Mouse (Mus musculus) right cerebral cortex, postnatal 10 days (tissue): Measurements from ENCODE around the gene Timm8b.
"Not testable (repeated sequence)": the region's sequence is repeated elsewhere in the genome, so short reads cannot be mapped to it uniquely, and the experiment has no call there.

Experiments
- DNase-seq, 2 experiments: peaks; one replicate each; pipeline ENCODE4 v3.0.0; 2021; ENCODE audit warnings: low spot score in 2 of 2

The Timm8b gene

DNA sequence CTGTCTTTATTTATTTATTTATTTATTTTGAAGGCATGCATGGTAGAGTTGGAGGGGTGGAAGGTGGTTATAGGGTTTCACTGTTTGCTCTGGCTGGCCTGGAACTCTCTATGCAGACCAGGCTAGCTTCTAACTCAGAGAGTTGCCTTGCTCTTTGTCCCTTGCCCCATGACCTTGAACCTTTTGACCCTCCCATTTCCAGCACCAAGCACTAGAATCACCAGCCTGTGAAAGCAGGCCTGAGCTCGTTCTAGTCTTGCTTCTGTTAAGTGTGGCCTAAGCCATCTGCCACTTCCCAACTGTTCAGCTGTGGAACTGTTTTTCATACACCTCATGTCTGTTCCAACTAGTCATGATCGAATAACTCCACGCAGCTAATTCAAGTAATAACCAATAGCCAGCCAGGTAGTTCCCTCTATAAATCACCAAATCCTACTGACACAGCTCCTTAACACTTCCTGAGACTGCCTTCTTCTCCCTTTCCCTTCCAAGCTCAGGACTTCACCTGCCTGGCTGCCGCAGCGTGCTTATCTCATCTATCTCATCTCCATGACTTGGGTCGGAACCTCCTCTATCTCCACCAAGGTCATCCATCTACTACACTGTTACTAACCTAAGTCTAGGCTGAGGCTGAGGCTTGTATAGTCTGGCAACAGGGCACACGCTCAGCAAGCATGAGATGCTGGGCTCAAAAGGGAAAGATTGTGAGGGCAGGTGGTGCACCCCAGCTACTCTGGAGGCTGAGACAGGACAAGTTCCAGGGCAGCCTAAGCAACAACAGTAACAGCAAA lies 1.5 kb upstream of the Timm8b start:
- DNase-seq, result no peak

DNA sequence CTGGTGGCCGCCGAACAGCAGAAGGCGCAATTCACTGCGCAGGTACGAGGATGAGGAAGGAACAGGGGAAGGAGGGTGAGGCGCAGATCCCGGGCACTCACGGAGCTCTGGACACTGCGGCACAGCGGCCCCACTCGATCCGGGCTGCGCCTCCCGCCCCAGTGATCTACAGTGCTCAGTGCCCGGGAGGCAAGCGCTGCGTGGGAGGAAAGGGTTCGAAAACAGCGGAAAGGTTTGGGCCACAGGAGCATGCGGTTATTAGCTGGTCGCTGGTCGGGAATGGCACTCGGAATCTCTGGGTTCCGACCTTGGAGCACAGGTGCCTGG lies 251 bp downstream of the Timm8b start:
- DNase-seq, result no peak

GRCm38 (mm10) chr9:50604338-50604737 lies 628 bp downstream of the Timm8b start:
- DNase-seq, result no peak

DNA sequence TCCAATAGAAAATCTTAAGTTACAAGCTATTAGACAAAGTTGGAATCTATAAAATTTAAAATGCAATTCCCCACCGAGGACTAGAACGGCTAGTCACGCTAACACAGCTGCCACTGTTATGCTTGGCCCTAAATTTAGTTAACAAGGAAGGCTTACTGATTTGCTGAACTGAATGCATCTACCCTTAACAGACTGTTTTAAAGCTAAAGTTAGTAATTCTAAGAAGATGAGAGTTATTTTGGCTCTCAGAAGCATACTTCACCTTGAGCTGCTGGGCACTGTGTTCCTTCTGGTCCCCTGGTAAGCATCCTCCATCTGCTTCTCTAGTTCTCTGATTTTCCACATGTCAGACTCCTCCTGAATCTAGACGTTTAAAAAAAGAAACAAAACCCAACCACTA lies 8.4 kb downstream of the Timm8b start:
- peak in 1 of 2 experiments; percentile 40 for DNase-seq

- no peak for DNase-seq
These were observed 12.5 kb downstream of the Timm8b start for GRCm38 (mm10) chr9:50616161-50616560.

- peak; percentile 92 to 93 for DNase-seq
These were observed 13.3 kb downstream of the Timm8b start, which contains the start of the genes Pih1d2 and Nkapd1 for GRCm38 (mm10) chr9:50616766-50617603. Gene Pih1d2, plus strand, starts transcription at chr9:50617321. Gene Nkapd1, minus strand, starts transcription at chr9:50617464.

GRCm38 (mm10) chr9:50617794-50618330 lies 14.2 kb downstream of the Timm8b start:
- DNase-seq, result no peak

- not testable (repeated sequence) for DNase-seq
These were observed 27.2 kb downstream of the Timm8b start for GRCm38 (mm10) chr9:50630903-50631302.

DNA sequence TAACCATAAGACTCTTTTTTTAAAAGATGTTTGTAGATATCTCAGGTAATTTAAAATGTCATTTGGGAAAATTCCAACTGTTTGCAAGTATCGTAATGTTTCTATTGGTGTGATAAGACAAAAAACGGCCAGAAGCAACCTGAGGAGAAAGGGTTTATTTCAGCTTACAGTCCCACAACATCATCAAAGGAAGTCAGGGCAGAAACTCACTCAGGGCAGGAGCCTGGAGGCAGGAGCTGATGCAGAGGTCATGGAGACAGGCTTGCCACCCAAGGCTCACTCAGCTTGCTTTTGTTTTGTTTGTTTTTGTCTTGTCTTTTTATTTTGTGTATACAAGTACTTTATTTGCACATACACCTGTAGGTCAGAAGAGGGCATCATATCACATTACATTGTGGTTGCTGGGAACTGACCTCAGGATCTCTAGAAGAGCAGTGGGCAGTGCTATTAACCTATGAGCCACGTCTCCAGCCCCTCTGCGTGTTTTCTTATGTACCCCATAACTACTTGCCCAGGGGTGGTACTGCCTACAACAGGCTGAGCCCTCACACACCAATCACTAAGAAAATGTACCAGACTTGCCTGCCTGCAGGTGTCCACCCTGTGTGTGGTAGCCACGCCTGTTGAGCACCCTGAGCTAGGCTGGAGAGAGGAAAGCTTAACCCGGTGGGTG lies 28.4 kb downstream of the Timm8b start:
- no peak for DNase-seq

GRCm38 (mm10) chr9:50633059-50633458 lies 29.3 kb downstream of the Timm8b start:
- no peak for DNase-seq

GRCm38 (mm10) chr9:50634270-50634669 lies 30.6 kb downstream of the Timm8b start:
- DNase-seq, result no peak

DNA sequence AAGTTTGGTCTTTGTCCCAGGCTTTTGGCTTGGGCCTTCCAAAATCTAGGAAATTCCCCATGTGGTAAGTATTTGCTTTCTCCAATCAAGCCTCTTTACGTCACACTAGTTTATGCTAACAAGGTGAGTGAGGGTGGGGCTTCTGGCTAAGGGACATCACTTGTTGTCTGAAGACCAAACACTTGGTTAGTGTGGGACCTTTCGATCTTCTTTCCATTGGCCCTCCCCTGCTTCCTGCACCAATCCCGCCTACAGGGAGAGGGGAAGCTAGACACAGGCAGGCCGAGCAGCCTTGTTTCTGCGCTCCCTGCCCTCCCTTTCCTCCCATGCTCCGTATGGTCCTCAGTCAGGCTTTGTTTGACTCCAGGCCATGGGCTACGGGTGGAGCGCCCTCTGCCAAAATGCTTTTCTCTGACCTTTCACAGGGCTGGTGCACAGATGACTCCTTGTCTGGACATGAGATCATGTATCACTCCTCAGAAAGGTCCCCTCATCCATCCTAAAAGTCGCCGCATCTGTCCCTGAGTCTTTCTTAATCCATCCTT lies 43.2 kb downstream of the Timm8b start:
- no peak for DNase-seq

- DNase-seq, result no peak
These were observed 46.8 kb downstream of the Timm8b start for GRCm38 (mm10) chr9:50650503-50650902.
